Mouse (Mus musculus) fibroblast of lung, adult 2 months (primary cell): Measurements from ENCODE around the gene Kif20b.

ENCODE experiments used
- DNase-seq: peaks from one replicate; pipeline ENCODE4 v3.0.0-alpha.2; 2011; ENCODE audit warnings: low read depth

Gene Kif20b

DNA sequence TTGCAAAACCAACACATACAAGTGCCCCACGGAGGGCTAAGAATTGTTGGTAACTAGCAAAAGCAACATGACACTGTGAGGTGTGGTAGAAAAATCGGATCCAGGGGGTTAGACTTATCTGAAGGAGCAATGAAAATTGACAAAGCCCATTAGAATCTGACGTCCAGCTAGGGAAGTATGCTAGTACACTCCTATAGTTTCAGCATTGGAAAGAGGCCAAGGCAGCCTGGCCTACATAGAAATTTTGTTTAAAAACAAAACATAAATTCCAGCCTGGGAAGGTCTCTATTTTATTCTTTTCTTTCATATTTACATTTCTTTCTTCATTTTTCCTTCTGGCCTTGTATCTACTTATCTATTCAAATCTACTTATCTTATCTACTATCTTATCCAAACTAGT, 1.6 kb upstream of the Kif20b start:
- no peak for DNase-seq

DNA sequence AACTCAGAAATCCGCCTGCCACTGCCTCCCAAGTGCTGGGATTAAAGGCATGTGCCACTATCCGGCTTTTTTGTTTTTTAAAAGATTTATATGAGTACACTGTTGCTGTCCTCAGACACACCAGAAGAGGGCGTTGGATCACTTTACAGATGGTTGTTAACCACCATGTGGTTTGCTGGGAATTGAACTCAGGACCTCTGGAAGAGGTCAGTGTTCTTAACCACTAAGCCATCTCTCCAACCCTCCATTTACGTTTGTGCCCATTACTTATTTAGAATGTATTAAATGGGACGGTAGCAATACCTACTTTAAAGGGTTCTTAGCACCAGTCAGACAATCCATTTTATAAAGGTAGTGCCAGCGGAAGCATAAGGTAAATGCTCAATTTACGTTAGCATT, 909 bp upstream of the Kif20b start:
- no peak for DNase-seq

DNA sequence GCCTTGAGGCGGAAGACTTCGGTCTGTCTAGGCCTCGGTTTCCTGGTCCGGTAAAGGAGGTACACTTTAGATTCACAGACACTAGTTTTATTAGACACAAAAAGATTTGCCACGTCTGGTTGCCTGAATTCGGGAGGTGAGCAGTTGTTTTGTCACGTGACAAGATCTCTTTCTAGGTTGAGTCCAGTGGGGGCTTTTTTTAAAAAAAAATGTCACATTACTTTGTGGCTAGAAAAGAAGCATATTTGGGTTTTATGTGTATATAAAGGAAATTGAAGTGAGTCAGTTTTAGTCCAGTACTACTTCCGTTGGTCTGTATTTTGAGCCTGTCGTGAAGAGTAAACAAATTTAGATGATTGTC, 422 bp downstream of the Kif20b start:
- no peak for DNase-seq

DNA sequence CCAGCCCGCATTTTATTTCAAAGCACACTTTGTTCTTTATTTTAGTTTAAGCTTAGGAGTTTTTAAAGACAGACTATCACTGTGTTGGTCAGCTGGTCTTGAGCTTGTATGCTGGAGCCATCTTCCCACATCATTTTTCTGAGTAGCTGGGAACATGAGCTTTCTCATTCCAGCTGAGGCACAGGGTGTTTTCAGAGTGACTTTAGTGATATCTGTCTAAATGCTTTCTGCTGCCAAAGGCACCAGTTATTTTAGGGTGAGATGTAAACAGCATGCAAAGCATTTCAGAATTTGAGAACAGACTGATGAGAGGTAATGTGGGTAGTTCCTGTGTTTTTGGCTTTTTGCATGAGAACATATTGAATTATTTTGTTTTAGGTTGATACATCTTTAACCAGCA, 25.0 kb downstream of the Kif20b start:
- no peak for DNase-seq

DNA sequence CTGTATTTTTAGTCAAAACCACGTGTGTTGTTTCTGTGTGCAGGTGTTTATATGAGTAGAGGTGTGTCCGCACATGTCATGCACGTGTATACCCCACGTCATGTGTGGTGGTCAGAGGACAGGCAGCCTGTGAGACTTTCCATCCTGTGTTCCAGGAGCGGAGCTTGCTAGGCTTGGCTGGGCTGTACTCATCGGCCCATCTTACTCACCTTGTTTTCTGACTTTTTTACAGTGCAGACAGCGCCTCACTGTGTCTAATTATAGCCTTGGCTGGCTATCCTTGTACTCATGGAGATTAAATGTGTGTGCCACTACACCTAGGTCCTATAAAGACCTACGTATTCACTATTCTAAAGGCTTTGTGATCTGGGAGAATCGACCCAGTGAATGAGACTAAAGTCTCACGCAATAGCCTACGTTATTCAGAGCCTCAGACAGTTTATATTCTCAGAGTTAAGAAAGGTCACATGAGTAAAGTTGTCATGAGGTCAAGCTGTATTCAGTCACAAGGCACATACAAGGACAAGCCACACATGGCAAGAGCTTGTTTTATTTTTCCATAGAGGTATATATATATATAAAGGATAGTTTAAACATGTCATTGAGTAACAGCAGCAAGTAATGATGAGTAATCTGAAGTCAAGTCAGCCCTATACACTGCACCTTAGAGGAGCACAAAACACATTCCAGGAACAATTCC, 31.8 kb downstream of the Kif20b start:
- no peak for DNase-seq

DNA sequence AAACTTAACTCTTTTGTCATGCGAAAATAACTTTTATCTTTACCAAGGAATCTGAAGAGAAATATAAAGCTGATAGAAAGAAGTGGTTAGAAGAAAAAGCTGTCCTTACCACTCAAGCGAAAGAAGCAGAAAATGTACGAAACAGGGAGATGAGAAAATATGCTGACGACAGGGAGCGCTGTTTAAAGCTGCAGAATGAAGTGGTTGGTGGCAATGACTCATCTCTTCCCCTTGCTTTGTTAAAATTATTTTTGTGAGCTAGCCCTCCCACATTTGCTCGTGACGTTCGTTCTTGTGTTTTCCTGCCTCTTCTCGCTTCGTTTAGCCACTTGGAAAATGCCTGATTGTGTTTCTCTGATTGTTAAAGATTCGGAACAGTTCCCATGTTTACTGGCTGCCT, 37.2 kb downstream of the Kif20b start:
- no peak for DNase-seq

DNA sequence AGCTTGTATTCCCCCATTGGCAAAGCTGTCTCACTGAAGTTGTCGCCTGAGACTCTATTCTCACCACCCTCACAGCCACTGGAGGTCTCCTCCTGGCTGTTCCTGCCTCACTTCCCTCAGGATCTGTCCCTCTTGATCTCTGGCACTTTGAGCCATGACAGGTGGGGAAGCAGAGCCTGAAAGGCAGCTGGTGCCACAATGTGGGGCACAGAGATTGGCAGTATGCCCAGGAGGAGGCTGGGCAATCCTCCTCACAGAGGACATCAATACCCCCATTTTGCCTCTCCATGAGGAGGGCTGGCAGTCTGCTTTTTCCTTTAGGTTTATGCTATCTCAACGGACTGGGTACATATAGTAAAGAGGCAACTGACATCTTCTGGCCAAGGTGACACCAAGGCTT, 62.6 kb downstream of the Kif20b start:
- DNase-seq: no peak

DNA sequence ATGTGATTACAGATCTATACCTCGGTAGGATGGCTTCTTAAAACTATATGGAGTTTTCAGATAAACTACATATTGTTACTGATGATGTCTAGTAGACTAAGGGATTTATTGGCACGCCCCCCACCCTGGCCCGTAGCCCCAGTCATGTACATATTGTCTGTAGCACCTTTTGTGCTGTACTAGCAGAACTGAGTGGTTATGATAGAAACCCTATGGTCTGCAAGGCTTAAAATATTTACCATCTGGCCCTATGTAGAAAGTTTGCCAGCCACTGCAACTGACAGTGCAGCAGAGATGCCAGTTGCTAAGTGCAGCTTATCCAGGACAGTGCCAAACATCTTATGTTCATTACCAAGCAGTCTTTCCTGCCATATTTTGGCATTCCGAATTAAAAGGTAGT, 68.3 kb downstream of the Kif20b start:
- no peak for DNase-seq

DNA sequence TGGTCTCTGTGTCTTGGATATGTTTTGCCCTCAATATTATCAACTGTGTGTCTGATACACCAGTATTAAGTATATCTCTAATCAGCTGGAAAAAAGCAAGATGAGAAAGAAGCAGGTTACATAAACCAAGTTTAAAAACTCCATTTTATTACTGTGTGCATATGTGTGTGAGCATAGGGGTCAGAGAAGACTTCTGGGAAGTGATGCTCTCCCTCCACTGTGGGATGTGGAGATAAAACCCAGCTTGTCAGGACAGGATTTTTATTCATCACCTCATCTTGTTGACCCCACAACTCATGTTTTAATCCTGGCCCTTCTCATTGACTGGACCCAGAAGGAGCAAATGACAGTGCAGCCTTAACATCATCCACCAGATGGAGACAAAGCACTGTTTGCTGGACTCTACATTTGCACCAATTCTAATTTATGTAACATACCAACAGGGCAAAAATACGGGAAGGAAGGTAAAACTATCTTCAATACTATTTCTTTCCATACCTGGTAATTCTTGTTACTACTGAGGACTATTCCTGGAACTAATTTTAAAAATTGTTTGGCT, 70.9 kb downstream of the Kif20b start:
- peak; percentile 31 for DNase-seq

DNA sequence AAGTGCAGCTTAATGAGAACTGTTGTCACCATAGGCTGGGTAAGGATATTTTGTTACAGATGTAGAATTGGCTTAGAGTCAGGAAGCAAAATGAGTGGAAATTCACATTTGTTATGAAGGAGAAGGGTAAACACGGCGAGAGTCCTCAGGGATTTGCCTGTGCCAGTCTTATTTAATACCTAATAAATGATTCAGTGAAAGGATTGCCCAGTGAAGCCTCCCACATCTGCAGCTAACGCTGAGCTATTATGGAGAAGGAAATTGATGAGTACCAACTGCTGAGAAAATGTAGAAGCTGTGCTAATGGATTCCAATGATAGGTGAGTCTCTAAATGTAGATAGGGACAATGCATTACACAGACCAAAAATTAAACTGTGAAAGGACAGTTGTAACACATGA, 92.9 kb downstream of the Kif20b start:
- no peak for DNase-seq

DNA sequence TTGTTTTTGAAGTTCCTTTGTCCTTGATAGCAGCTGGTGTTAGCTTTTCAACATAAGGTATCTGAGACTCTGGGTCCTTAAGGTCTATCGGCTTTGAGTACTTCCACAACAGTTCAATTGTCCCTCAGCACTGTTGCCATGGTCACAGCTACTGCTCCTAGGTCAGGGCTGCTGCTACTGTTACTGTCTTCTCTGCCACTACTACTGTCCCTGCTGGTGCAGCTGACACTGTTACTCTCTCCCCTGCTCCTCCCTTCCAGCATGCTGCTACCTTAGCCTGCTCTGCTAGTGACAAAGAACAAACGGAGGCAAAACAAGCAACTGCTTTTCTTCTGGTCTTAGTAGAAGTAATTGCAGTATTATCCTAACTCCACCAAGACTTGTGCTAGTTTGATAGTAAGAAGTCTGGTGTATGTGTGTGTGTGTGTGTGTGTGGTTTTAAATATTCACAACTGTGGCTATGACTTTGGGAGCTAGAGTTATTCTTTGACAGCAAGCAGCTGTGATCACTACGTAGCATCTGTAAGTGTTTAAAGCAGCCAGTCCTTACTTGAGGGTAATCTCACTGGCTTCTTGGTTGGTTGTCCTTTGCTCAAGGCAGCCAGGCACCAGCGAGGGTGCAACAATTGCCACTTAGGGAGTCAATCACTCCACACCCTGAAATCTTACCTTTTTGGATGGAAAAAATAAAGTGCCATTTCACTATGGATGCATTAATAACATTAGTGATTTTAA, 95.5 kb downstream of the Kif20b start:
- DNase-seq: no peak

DNA sequence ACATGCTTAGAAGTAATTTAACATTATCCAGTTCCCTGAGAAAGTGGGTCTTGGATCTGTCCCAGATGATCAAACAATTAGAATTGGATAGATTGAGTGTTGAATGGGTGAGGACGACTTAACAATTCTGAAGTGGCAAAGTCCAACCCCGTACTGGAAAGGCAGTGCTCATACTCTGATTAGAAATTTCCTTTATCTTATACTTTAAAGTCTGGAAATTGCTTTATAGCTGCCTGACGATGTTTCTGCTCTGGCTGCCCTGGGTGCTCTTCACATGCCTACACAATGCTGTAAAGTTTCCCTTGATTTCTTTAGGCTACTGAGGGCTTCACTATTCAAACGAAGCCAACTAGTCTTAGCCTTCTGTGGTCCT, 96.0 kb downstream of the Kif20b start:
- DNase-seq: no peak
